Mouse (Mus musculus) MEL (cell line): ENCODE measurements around the gene Pelo. TPM values are rescaled to one million over a fixed set of nuclear protein-coding genes. Genes with fewer than 3 reads are reported as not detected.

ENCODE experiments used
- DNase-seq: peaks from one replicate; pipeline ENCODE4 v3.0.0; 2011; ENCODE audit warnings: low read depth, low spot score
- H3K27ac ChIP-seq: 2 replicates; pipeline ENCODE4 v1.5.1; 2012; ENCODE audit warnings: low read depth, mild to moderate bottlenecking, control low read depth, low read length, moderate library complexity; ENCODE audit not compliant: control insufficient read depth
- H3K27me3 ChIP-seq, 2 experiments: fragments of 150-350 bp in 1 of 2; sonication (generic) in 1 of 2; 2 replicates each; pipeline ENCODE4 v1.6.1; 2012; ENCODE audit warnings: low read length in 2 of 2, mild to moderate bottlenecking in 2 of 2, improper control_type of control experiment in 1 of 2, moderate library complexity in 1 of 2; ENCODE audit not compliant: insufficient read depth in 2 of 2, control insufficient read depth in 1 of 2
- H3K36me3 ChIP-seq, 2 experiments: 2 replicates each; pipeline ENCODE4 v1.6.1; 2012 to 2014; ENCODE audit warnings: low read length in 2 of 2, improper control_type of control experiment in 1 of 2, inconsistent platforms in 1 of 2, mild to moderate bottlenecking in 1 of 2; ENCODE audit not compliant: insufficient read depth in 2 of 2, control insufficient read depth in 1 of 2
- H3K4me1 ChIP-seq, 2 experiments: fragments of 150-350 bp in 1 of 2; sonication (generic) in 1 of 2; 2 replicates each; pipeline ENCODE4 v1.6.1; 2012; ENCODE audit warnings: low read length in 2 of 2, improper control_type of control experiment in 1 of 2, mild to moderate bottlenecking in 1 of 2; ENCODE audit not compliant: insufficient read depth in 2 of 2, control insufficient read depth in 1 of 2
- H3K4me3 ChIP-seq, 2 experiments: fragments of 150-350 bp in 1 of 2; sonication (generic) in 1 of 2; 2 replicates each; pipeline ENCODE4 v1.5.1; 2012; ENCODE audit warnings: low read depth in 2 of 2, low read length in 2 of 2, mild to moderate bottlenecking in 2 of 2, moderate library complexity in 2 of 2, control low read depth in 1 of 2, improper control_type of control experiment in 1 of 2; ENCODE audit not compliant: control insufficient read depth in 1 of 2, insufficient read depth in 1 of 2
- H3K79me2 ChIP-seq: 2 replicates; pipeline ENCODE4 v1.6.1; 2012; ENCODE audit warnings: mild to moderate bottlenecking, low read length, moderate library complexity; ENCODE audit not compliant: control insufficient read depth, poor library complexity, insufficient read depth
- H3K9ac ChIP-seq: 2 replicates; pipeline ENCODE4 v1.6.1; 2012; ENCODE audit warnings: low read depth, mild to moderate bottlenecking, control low read depth, low read length, moderate library complexity; ENCODE audit not compliant: control insufficient read depth, poor library complexity, severe bottlenecking
- H3K9me3 ChIP-seq: fragments of 150-350 bp; sonication (generic); replicated peaks from 2 replicates; pipeline ENCODE4 v1.6.1; 2012; ENCODE audit warnings: mild to moderate bottlenecking, low read length, improper control_type of control experiment, moderate library complexity; ENCODE audit not compliant: insufficient read depth
- BHLHE40 ChIP-seq: IDR thresholded peaks from 2 replicates; pipeline ENCODE4 v1.6.1; 2012; ENCODE audit warnings: low read depth, mild to moderate bottlenecking, inconsistent platforms, low read length, improper control_type of control experiment, borderline replicate concordance
- CHD1 ChIP-seq: IDR thresholded peaks from 2 replicates; pipeline ENCODE4 v1.6.1; 2012; ENCODE audit warnings: low read depth, mild to moderate bottlenecking, inconsistent platforms, low read length, improper control_type of control experiment
- EP300 ChIP-seq, 2 experiments: IDR thresholded peaks; 2 replicates each; pipeline ENCODE4 v1.6.1; 2011; ENCODE audit warnings: improper control_type of control experiment in 2 of 2, low read length in 2 of 2, low read depth in 1 of 2, mild to moderate bottlenecking in 1 of 2
- ETS1 ChIP-seq: IDR thresholded peaks from 2 replicates; pipeline ENCODE4 v1.6.1; 2012; ENCODE audit warnings: low read depth, mild to moderate bottlenecking, inconsistent platforms, low read length, improper control_type of control experiment, moderate library complexity
- GATA1 ChIP-seq: IDR thresholded peaks from 2 replicates; pipeline ENCODE4 v1.6.1; 2011; ENCODE audit warnings: low read depth, low read length, improper control_type of control experiment
- JUND ChIP-seq: IDR thresholded peaks from 2 replicates; pipeline ENCODE4 v1.6.1; 2011; ENCODE audit warnings: low read depth, mild to moderate bottlenecking, improper control_type of control experiment, low read length
- KAT2A ChIP-seq: conservative IDR thresholded peaks from 2 replicates; pipeline ENCODE4 v1.6.1; 2012; ENCODE audit warnings: low read depth, low read length, improper control_type of control experiment, inconsistent platforms
- MAFK ChIP-seq: IDR thresholded peaks from 2 replicates; pipeline ENCODE4 v1.6.1; 2011; ENCODE audit warnings: low read depth, mild to moderate bottlenecking, low read length, improper control_type of control experiment, borderline replicate concordance
- MAX ChIP-seq: IDR thresholded peaks from 2 replicates; pipeline ENCODE4 v1.6.1; 2011; ENCODE audit warnings: low read length, improper control_type of control experiment
- MAZ ChIP-seq: IDR thresholded peaks from 2 replicates; pipeline ENCODE4 v1.6.1; 2012; ENCODE audit warnings: low read depth, mild to moderate bottlenecking, inconsistent platforms, low read length, improper control_type of control experiment
- MEF2A ChIP-seq: IDR thresholded peaks from 2 replicates; pipeline ENCODE4 v1.6.1; 2014; ENCODE audit warnings: low read depth, mild to moderate bottlenecking, inconsistent platforms, low read length, improper control_type of control experiment; ENCODE audit not compliant: poor library complexity, insufficient replicate concordance, severe bottlenecking; ENCODE audit errors: extremely low read depth
- MXI1 ChIP-seq: IDR thresholded peaks from 2 replicates; pipeline ENCODE4 v1.6.1; 2011; ENCODE audit warnings: mild to moderate bottlenecking, low read depth, low read length, improper control_type of control experiment
- MYB ChIP-seq: IDR thresholded peaks from 2 replicates; pipeline ENCODE4 v1.6.1; 2011; ENCODE audit warnings: mild to moderate bottlenecking, low read depth, low read length, improper control_type of control experiment
- NELFE ChIP-seq: IDR thresholded peaks from 2 replicates; pipeline ENCODE4 v1.6.1; 2011; ENCODE audit warnings: low read depth, low read length, improper control_type of control experiment
- POLR2A ChIP-seq, 2 experiments: IDR thresholded peaks; 2 replicates each; pipeline ENCODE4 v1.6.1; 2011 to 2012; ENCODE audit warnings: low read length in 2 of 2, mild to moderate bottlenecking in 2 of 2, control low read depth in 1 of 2, improper control_type of control experiment in 1 of 2, low read depth in 1 of 2, moderate library complexity in 1 of 2; ENCODE audit not compliant: control insufficient read depth in 1 of 2, insufficient read depth in 1 of 2, poor library complexity in 1 of 2
- POLR2AphosphoS2 ChIP-seq: IDR thresholded peaks from 2 replicates; pipeline ENCODE4 v1.6.1; 2011; ENCODE audit warnings: low read length, improper control_type of control experiment
- POLR2AphosphoS5 ChIP-seq: IDR thresholded peaks from 2 replicates; pipeline ENCODE4 v1.6.1; 2012; ENCODE audit warnings: low read depth, borderline replicate concordance, mild to moderate bottlenecking, inconsistent platforms, low read length, moderate library complexity, mixed read lengths
- RAD21 ChIP-seq: IDR thresholded peaks from 2 replicates; pipeline ENCODE4 v1.6.1; 2011; ENCODE audit warnings: mild to moderate bottlenecking, low read depth, low read length, improper control_type of control experiment
- RCOR1 ChIP-seq: IDR thresholded peaks from 2 replicates; pipeline ENCODE4 v1.6.1; 2012; ENCODE audit warnings: low read depth, mild to moderate bottlenecking, inconsistent platforms, low read length, improper control_type of control experiment
- SIN3A ChIP-seq: IDR thresholded peaks from 2 replicates; pipeline ENCODE4 v1.6.1; 2012; ENCODE audit warnings: low read length, improper control_type of control experiment, inconsistent platforms
- SMC3 ChIP-seq: IDR thresholded peaks from 2 replicates; pipeline ENCODE4 v1.6.1; 2011; ENCODE audit warnings: low read depth, low read length, improper control_type of control experiment
- TAL1 ChIP-seq: IDR thresholded peaks from 2 replicates; pipeline ENCODE4 v1.6.1; 2012; ENCODE audit warnings: mild to moderate bottlenecking, inconsistent platforms, low read length, moderate library complexity, mixed read lengths
- TBP ChIP-seq: IDR thresholded peaks from 2 replicates; pipeline ENCODE4 v1.8.0; 2011; ENCODE audit warnings: low read depth, low read length, improper control_type of control experiment
- TCF12 ChIP-seq: IDR thresholded peaks from 2 replicates; pipeline ENCODE4 v1.6.1; 2014; ENCODE audit warnings: low read depth, mild to moderate bottlenecking, inconsistent platforms, low read length, improper control_type of control experiment, moderate library complexity
- UBTF ChIP-seq: IDR thresholded peaks from 2 replicates; pipeline ENCODE4 v1.6.1; 2012; ENCODE audit warnings: low read depth, mild to moderate bottlenecking, inconsistent platforms, low read length, improper control_type of control experiment, moderate library complexity, borderline replicate concordance; ENCODE audit not compliant: insufficient read depth
- USF1 ChIP-seq: IDR thresholded peaks from 2 replicates; pipeline ENCODE4 v1.6.1; 2014; ENCODE audit warnings: low read depth, mild to moderate bottlenecking, inconsistent platforms, low read length, improper control_type of control experiment, moderate library complexity
- ZC3H11A ChIP-seq: IDR thresholded peaks from 2 replicates; pipeline ENCODE4 v1.6.1; 2012; ENCODE audit warnings: low read depth, mild to moderate bottlenecking, inconsistent platforms, low read length, improper control_type of control experiment
- ZKSCAN1 ChIP-seq: IDR thresholded peaks from 2 replicates; pipeline ENCODE4 v1.6.1; 2012; ENCODE audit warnings: low read depth, mild to moderate bottlenecking, inconsistent platforms, low read length, improper control_type of control experiment, moderate library complexity
- ZMIZ1 ChIP-seq: IDR thresholded peaks from 2 replicates; pipeline ENCODE4 v1.6.1; 2012; ENCODE audit warnings: low read depth, mild to moderate bottlenecking, inconsistent platforms, low read length, improper control_type of control experiment, moderate library complexity
- ZNF384 ChIP-seq: IDR thresholded peaks from 2 replicates; pipeline ENCODE4 v1.6.1; 2012; ENCODE audit warnings: low read depth, mild to moderate bottlenecking, inconsistent platforms, low read length, improper control_type of control experiment
- polyA plus RNA-seq, 2 experiments: library from polyadenylated mRNA; stranded (reverse) in 1 of 2; unstranded in 1 of 2; fragments of >175 nt in 1 of 2; fragments of >200 nt in 1 of 2; gene quantifications; 2 replicates each; pipeline versions ENCODE4 v1.2.1 to v1.2.4; 2012; ENCODE audit warnings: low replicate concordance in 2 of 2, low read depth in 1 of 2; ENCODE audit not compliant: insufficient read length in 2 of 2, insufficient read depth in 1 of 2, missing spikeins in 1 of 2
- total RNA-seq: library from RNA; depleted of rRNA; stranded (reverse); fragments of 300-350 nt; gene quantifications from 2 replicates; pipeline ENCODE4 v1.2.3, GENCODE M21; 2012

Pelo gene
- total and polyA plus RNA-seq, 3 experiments = 32.6 to 39.7 TPM; not detected in 1

DNA sequence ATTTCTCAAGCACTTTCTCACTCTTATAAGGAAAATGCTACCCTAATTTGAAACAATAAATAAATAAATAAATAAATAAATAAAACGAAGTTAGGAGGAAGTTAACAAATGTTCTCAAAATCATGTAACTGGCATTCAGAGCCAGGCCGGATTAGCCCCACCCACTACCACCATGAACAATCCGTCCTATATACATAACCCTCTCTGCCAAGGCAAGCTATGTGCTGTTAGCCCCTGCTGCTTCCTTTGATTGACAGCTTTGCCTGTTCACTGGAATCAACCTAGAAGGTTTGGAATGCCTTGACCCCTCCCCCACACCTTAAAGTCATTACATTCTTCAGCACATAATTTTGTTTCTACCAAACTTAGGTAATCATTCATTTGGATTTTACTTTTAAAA lies 1.5 kb upstream of the Pelo start:
- Histone ChIP-seq H3K9me3 (no peaks in the 10 kb centered on the region), H3K9ac (no peak overlapping the region), H3K36me3 (peaks cover 7 to 15% of the 10 kb centered on the region in 2 experiments; a peak in 3 of 4 replicates), H3K4me3 (peak overlapping the region; percentile 36 to 67; a peak in 3 of 4 replicates), H3K27ac (no peak overlapping the region; the same call in 1 of the 2 replicates), H3K79me2 (peaks cover 20% of the 10 kb centered on the region), H3K27me3 (no peaks in the 10 kb centered on the region), H3K4me1 (peaks cover 4 to 8% of the 10 kb centered on the region in 2 experiments; a peak in 2 of 4 replicates)
- TF ChIP-seq TCF12 = no peak
- TF ChIP-seq RCOR1 = no peak
- TF ChIP-seq MAX = no peak
- no peak for TF ChIP-seq BHLHE40
- no peak for TF ChIP-seq MAFK
- TF ChIP-seq RAD21 = no peak
- TF ChIP-seq POLR2AphosphoS2 = no peak
- no peak for TF ChIP-seq MXI1
- TF ChIP-seq GATA1 = no peak
- no peak for TF ChIP-seq MAZ
- TF ChIP-seq ZNF384 = no peak
- TF ChIP-seq USF1 = no peak
- TF ChIP-seq POLR2A (IDR thresholded peaks at IDR 0.05; ENCODE audit: control insufficient read depth in 1 of 2, insufficient read depth in 1 of 2, low read depth in 1 of 2, low read length in 2 of 2, poor library complexity in 1 of 2) = no peak
- TF ChIP-seq POLR2AphosphoS5 = no peak
- TF ChIP-seq SMC3 = no peak
- DNase-seq = peak; percentile 63

- H3K79me2 ChIP-seq = peaks cover 20% of the 10 kb centered on the region
- no peaks in the 10 kb centered on the region for H3K9me3 ChIP-seq
- H3K9ac ChIP-seq = peak overlapping the region; percentile 60
- H3K27me3 ChIP-seq = no peaks in the 10 kb centered on the region
- H3K36me3 ChIP-seq = peaks cover 7 to 15% of the 10 kb centered on the region in 2 experiments; a peak in 3 of 4 replicates
- H3K4me3 ChIP-seq = peak overlapping the region; percentile 67 to 93
- peak; percentile 66 for DNase-seq
- peak overlapping the region; percentile 70 for H3K27ac ChIP-seq
- H3K4me1 ChIP-seq = peaks cover 4 to 8% of the 10 kb centered on the region in 2 experiments; a peak in 2 of 4 replicates
- no peak for TF ChIP-seq JUND
- no peak for TF ChIP-seq SIN3A
- no peak for TF ChIP-seq USF1
- peak; percentile 4; the same call in 1 of the 2 replicates for TF ChIP-seq MXI1
- no peak for TF ChIP-seq ZKSCAN1
- TF ChIP-seq KAT2A = no peak
- TF ChIP-seq EP300 (IDR thresholded peaks at IDR 0.05; ENCODE audit: low read depth in 1 of 2, low read length in 2 of 2) = no peak
- TF ChIP-seq UBTF = no peak
- no peak for TF ChIP-seq TAL1
- no peak for TF ChIP-seq BHLHE40
- TF ChIP-seq MEF2A = no peak
- no peak for TF ChIP-seq MYB
- no peak for TF ChIP-seq GATA1
- TF ChIP-seq POLR2A (IDR thresholded peaks at IDR 0.05; ENCODE audit: control insufficient read depth in 1 of 2, insufficient read depth in 1 of 2, low read depth in 1 of 2, low read length in 2 of 2, poor library complexity in 1 of 2) = no peak
- TF ChIP-seq CHD1 = 0 out of 2 replicates have a peak, but pooled peaks have one; percentile 63
- no peak for TF ChIP-seq POLR2AphosphoS2
- TF ChIP-seq ZC3H11A = no peak
- TF ChIP-seq TBP = 0 out of 2 replicates have a peak, but pooled peaks have one; percentile 14
- TF ChIP-seq ETS1 = no peak; the same call in 1 of the 2 replicates
- TF ChIP-seq RCOR1 = peak; percentile 4; the same call in 1 of the 2 replicates
- no peak for TF ChIP-seq RAD21
- TF ChIP-seq POLR2AphosphoS5 = no peak
- no peak for TF ChIP-seq ZMIZ1
- 0 out of 2 replicates have a peak, but pooled peaks have one; percentile 5 for TF ChIP-seq NELFE
Observed at GRCm38 (mm10) chr13:115090977-115091445, 1.0 kb upstream of the Pelo start.
